Mouse (Mus musculus) ovary, postnatal 36 days (tissue): Measurements from ENCODE around the gene Tec.
A peak's percentile ranks its signal among the peaks of the same experiment; 100 is the strongest.

Source experiments
- DNase-seq: peaks from one replicate; pipeline ENCODE4 v3.0.0; 2022; ENCODE audit warnings: low spot score, mixed read lengths

The Tec gene

DNA sequence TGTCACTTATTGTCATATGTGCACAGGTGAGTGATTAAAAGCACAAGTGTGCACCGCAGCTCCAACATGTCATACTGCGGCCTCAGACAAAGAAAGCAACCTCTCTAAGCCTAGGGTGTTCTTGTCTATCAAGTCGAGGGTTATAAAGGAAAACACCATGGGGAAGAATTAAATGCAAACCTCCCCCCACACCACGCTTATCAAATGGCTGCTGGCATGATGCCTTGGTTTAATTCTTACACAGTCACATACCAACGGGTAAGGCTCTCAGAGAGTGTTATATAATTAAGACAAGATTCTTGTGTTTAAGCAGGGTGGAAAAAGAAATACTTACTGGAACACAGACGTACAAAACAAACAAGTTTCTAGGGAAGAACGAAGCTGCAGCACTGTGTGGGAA is 132.5 kb downstream of the Tec start:
- DNase-seq: no peak

DNA sequence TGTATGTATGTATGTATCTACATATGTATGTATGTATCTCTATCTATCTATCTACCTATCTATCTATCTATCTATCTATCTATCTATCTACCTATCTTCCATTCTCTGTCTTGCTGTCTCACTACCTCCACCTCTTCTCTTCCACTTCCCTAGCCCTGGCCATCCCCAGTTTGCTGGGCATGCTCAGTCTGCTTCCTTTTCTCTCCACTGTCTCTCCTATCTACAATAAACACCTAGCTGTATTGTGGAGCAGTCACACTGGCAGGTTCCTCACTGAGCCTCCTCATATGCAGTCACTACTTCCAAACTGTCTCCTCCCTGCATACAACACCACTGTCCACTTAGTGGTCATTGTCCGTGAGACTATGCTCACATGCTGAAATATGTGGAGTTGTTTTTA is 135.4 kb downstream of the Tec start:
- no peak for DNase-seq

- DNase-seq: no peak
Measured at GRCm38 (mm10) chr5:72725404-72725803, 142.9 kb downstream of the Tec start.

DNA sequence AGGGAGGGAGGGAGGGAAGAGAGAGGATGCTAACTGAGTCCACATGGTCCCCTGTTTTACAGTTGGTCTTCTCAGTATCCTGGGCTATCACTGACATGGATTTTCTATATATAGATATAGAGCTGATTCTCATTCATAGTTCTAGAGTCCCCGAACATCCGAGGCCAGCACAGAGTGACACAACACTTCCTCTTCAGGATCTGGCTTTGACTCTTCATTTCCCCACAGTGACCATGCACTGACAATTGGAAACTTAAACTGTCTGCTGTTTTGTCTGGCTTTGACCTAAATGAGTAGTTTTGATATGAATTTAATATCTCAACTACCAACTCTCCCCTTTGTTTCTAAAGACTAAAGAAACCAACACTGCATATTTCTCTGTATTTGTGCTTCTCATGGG is 144.9 kb downstream of the Tec start:
- no peak for DNase-seq

GRCm38 (mm10) chr5:72720587-72720986 is 147.7 kb downstream of the Tec start:
- DNase-seq: no peak

- DNase-seq: peak; percentile 44
Measured at GRCm38 (mm10) chr5:72710572-72711278, 157.6 kb downstream of the Tec start.

DNA sequence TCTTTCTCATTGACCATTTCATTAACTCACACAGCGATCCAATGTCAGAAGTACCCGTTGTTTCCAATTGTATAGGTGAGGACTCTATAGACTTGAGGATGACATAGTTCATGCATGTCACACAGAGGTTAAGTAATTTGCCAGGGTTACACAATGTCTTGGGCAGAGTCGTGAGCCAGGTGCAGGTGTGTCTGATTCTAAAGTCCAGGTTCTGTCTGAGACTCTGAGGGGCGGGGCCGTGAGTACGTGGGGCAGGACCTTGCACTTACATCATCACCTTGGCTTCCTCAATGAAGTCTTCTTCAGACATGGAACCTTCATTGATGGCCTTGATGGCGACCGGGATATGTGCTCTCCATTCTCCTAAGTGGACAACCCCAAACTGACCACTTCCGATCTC is 158.3 kb downstream of the Tec start:
- DNase-seq: no peak

- DNase-seq: no peak
Measured at GRCm38 (mm10) chr5:72709451-72709850, 158.8 kb downstream of the Tec start.

DNA sequence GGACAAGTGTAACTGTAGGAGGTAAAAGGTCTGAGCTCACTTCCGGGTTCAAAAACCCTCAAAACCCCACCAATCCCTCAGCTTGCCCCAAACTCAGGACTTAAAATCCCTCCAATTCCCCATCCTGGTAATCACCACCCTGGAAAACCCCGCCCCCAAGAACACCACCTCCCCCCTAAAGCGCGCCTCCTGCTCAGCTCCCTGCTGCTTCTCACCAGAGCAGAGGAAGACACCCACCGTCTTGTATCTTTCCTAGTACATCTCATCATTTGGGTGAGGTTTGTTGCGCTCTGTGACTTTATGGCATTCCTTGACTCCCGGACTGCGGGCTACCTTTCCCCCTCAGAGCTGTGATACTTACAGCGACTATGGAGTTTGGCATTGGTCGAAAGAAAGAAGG is 161.6 kb downstream of the Tec start:
- DNase-seq: no peak

DNA sequence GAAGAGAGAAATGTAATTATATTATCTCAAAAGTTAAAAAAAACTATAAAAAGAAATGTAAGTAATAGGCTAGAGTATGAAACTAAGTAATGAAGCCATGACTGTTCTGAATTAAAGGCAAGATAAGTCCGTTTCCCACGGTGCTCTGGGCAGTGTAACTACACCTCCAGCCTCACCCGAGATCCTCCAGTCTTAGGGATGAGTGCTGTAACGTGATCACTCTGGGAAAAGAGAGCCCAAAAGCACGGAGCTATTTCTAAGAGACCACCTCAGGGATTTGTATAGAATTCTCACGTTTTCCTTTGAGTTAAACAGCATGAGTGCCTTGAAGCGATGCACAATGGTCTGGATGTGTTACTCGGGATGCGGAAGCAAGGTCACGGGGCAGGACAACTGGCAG is 162.2 kb downstream of the Tec start:
- DNase-seq: no peak
